Mouse (Mus musculus) cortical plate, adult 2 months (tissue): ENCODE results near the gene Cnp.

ENCODE experiments used
- CTCF ChIP-seq: fragments of 200-500 bp; IDR thresholded peaks from 2 replicates; pipeline ENCODE4 v1.5.1; 2011; ENCODE audit warnings: mild to moderate bottlenecking, control low read depth, low read length; ENCODE audit not compliant: insufficient read depth; ENCODE audit errors: extremely low read depth
- POLR2A ChIP-seq: fragments of 200-500 bp; IDR thresholded peaks from 2 replicates; pipeline ENCODE4 v1.6.1; 2011; ENCODE audit warnings: mild to moderate bottlenecking, low read length, control low read depth; ENCODE audit not compliant: insufficient read depth; ENCODE audit errors: extremely low read depth

GRCm38 (mm10) chr11:100618761-100619484, 44.2 kb downstream of the Cnp start, which contains the start of gene Nkiras2:
- TF ChIP-seq POLR2A (no peak), CTCF (no peak)
